Mouse (Mus musculus) hindbrain, embryonic 14.5 days (tissue): ENCODE data around the gene Tbx3. TPM values are rescaled to one million over a fixed set of nuclear protein-coding genes. Genes with fewer than 3 reads are reported as not detected.

ENCODE experiments used
- ATAC-seq: fragments of 200-750 bp; cut with Nextera tagmentation; 2 replicates; pipeline ENCODE4 v1.8.0; 2017; ENCODE audit warnings: moderate number of reproducible peaks, mild to moderate bottlenecking, moderate TSS enrichment, moderate library complexity; ENCODE audit not compliant: low FRiP score
- DNase-seq: peaks from one replicate; pipeline ENCODE4 v3.0.0-alpha.2; 2015; ENCODE audit warnings: low spot score
- H3K27ac ChIP-seq: fragments of 300-500 bp; sonication (generic); 2 replicates; pipeline ENCODE4 v1.5.1; 2014; ENCODE audit warnings: mild to moderate bottlenecking, moderate library complexity
- H3K27me3 ChIP-seq: fragments of 300-500 bp; sonication (generic); 2 replicates; pipeline ENCODE4 v1.6.1; 2014; ENCODE audit warnings: mild to moderate bottlenecking, low read length, mixed read lengths; ENCODE audit not compliant: control insufficient read depth, insufficient read depth
- H3K36me3 ChIP-seq: fragments of 300-500 bp; sonication (generic); replicated peaks from 2 replicates; pipeline ENCODE4 v1.6.1; 2014; ENCODE audit not compliant: control insufficient read depth, insufficient read depth
- H3K4me1 ChIP-seq: fragments of 300-500 bp; sonication (generic); replicated peaks from 2 replicates; pipeline ENCODE4 v1.6.1; 2014; ENCODE audit warnings: antibody characterized with exemption, low read length, mixed read lengths; ENCODE audit not compliant: control insufficient read depth, insufficient read depth
- H3K4me2 ChIP-seq: fragments of 300-500 bp; sonication (generic); replicated peaks from 2 replicates; pipeline ENCODE4 v1.6.1; 2014; ENCODE audit warnings: mild to moderate bottlenecking, moderate library complexity
- H3K4me3 ChIP-seq: fragments of 300-500 bp; sonication (generic); replicated peaks from 2 replicates; pipeline ENCODE4 v1.5.1; 2014; ENCODE audit warnings: mild to moderate bottlenecking, low read length
- H3K9ac ChIP-seq: fragments of 300-500 bp; sonication (generic); 2 replicates; pipeline ENCODE4 v1.6.1; 2014
- H3K9me3 ChIP-seq: fragments of 300-500 bp; sonication (generic); 2 replicates; pipeline ENCODE4 v1.6.1; 2016; ENCODE audit warnings: low read length; ENCODE audit not compliant: control insufficient read depth
- WGBS: fragments of 180-500 bp; shearing (Covaris S2); extraction: QIAGEN DNeasy Blood & Tissue Kit; methylation state at CpG from one replicate; pipeline ENCODE4 v1.1.7; 2014; 5-methylcytosine and 5-hydroxymethylcytosine counted together
- polyA plus RNA-seq: library from polyadenylated mRNA; unstranded; fragments of >200 nt; fragmentation: Nextera tagmentation; extraction: Ambion mirVana; gene quantifications from 2 replicates; pipeline ENCODE4 v1.2.1, GENCODE M21; 2014

Tbx3 gene
- 4.3 and 6.6 TPM in 2 replicates for polyA plus RNA-seq

DNA sequence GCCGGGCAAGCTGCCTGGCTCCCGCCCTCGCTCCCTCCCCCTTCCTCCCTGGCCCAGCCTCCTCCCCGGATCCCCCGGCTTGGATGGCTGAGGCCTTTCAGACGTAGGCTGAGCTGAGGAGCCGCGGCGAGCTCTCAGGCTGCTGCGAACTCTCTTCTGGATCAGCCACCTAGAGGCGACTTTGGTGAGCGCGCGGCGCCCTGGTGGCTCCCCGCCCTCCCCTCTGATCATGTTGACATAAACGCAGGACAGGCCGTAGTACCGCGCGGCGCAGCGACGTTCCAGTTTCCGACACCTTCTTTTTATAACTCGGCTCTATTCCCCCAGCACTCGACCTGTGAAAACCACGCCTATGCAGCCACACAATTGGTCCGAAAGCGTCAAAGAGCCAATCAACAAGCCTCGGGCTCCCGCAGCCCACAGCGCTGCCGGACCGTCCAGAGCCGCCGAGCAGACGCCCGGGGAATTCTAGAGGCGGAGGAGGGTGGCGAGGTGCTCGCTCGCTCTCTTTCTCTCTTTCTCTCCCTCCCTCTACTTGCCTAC is at the start of gene Tbx3:
Tbx3 (plus strand) TSS at position 104 of the 543 bp plus-strand sequence.
- Histone ChIP-seq H3K4me1 (peaks cover 11% of the 10 kb centered on the region; the same call in 1 of the 2 replicates), H3K4me3 (peak within 1 kb of the TSS; percentile 22), H3K27ac (no peak within 1 kb of the TSS), H3K9me3 (no peaks in the 10 kb centered on the region), H3K9ac (peak within 1 kb of the TSS; percentile 38; the same call in 1 of the 2 replicates), H3K4me2 (peak within 1 kb of the TSS; percentile 52), H3K27me3 (peaks cover 100% of the 10 kb centered on the region), H3K36me3 (no peaks in the 10 kb centered on the region)
- ATAC-seq (peak; percentile 89), DNase-seq (peak; percentile 80)
- under 1% methylated on average over 43 of the region's 43 CpGs for WGBS

DNA sequence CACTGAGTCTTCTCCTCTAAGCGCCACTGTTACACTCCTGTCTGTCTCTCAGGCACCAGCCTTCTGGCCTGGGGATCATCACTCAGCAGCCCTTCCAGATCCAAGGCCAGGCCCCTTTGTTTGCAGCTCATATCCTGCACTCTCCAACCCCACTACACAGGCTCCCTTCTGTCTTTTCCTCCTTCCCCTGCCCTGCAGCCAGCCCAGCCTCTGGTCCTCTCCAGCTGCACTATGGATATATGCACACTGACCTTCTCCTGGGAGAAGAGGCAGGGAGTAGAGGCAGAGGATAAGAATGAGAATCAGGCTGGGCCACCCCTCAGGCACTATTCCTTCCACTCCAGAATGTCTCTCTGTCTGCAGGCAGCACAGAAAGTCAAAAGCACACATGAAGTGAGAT is 48.4 kb upstream of the Tbx3 start:
- 92% methylated on average over 1 of the region's 1 CpGs for WGBS
- H3K9ac ChIP-seq, result no peak overlapping the region
- H3K4me3 ChIP-seq, result no peak overlapping the region
- no peaks in the 10 kb centered on the region for H3K36me3 ChIP-seq
- H3K27ac ChIP-seq, result no peak overlapping the region
- DNase-seq (no peak), ATAC-seq (no peak)
- H3K27me3 ChIP-seq, result peaks cover 34% of the 10 kb centered on the region
- no peak overlapping the region for H3K4me2 ChIP-seq
- peaks cover 19% of the 10 kb centered on the region for H3K4me1 ChIP-seq
- H3K9me3 ChIP-seq, result no peaks in the 10 kb centered on the region

DNA sequence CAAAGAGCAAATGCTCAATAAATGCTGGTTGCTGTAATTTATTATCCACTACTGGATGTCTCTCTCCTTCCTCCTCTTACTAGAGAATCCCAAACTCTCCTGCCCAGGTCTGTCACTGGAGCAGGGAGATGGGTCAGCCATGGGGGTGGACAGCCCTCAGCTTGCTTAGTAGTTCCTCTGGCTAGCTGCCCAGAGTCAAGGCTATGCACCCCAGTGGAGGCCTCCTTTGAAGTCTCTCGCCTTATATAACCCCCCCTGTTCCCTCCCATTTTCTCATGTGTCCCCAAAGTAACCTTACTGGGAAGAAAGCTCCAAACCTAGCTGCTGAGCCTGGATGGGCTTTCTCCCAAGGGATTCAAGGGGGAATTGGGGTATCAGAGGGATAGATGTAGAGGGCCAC is 45.9 kb upstream of the Tbx3 start:
- H3K4me1 ChIP-seq, result peaks cover 21% of the 10 kb centered on the region
- no peaks in the 10 kb centered on the region for H3K9me3 ChIP-seq
- H3K4me2 ChIP-seq, result no peak overlapping the region
- H3K27me3 ChIP-seq, result peaks cover 50% of the 10 kb centered on the region
- H3K4me3 ChIP-seq, result no peak overlapping the region
- H3K9ac ChIP-seq, result no peak overlapping the region
- H3K27ac ChIP-seq, result no peak overlapping the region
- no peak for ATAC-seq
- 50% methylated on average over 1 of the region's 1 CpGs for WGBS
- DNase-seq, result no peak
- H3K36me3 ChIP-seq, result no peaks in the 10 kb centered on the region

DNA sequence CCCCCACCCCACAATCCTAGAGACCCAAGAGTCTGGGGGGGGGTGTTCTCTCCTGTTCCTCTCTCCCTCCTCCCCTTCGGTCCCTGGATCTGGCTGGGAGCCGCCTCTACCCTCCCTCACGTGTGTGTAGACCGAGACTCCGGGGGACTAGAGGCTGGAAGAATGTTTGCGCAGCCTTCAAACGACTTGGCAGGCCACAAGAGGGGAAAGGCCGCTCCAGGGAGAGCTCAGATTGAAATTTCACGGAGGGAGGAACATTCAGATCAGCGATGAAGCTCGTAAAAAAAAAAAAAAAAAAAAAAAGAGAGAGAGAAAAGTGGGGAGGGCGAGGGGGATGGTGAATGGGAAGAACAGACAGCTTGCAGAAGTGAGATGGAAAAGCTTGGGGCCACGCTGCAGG is 44.9 kb upstream of the Tbx3 start:
- no peak for ATAC-seq

DNA sequence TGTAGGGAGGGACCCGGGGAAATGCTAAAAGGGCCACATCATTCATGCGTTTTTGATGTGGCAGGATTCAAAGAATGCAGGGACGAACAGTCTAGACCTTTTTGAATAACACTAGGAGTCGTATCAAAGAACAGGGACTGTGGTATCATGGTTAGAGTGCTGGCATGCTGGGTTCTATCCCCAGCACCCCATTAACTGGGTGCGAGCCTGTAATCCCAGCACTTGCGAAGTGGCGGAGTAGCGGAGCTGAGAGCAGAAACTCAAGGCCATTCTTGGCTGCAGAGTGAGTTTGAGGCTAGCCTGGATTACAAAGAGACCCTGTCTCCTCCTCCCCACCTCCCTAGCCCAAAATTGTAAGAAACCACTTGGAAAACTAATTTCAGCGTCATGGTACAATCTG is 44.3 kb upstream of the Tbx3 start:
- DNase-seq (no peak), ATAC-seq (no peak)
- no peaks in the 10 kb centered on the region for H3K36me3 ChIP-seq
- no peak overlapping the region for H3K4me3 ChIP-seq
- H3K4me2 ChIP-seq, result peak overlapping the region; percentile 39; the same call in 1 of the 2 replicates
- H3K9ac ChIP-seq, result 0 out of 2 replicates have a peak overlapping the region, but pooled peaks have one; percentile 17
- H3K9me3 ChIP-seq, result no peaks in the 10 kb centered on the region
- WGBS, result 5% methylated on average over 9 of the region's 9 CpGs
- no peak overlapping the region for H3K27ac ChIP-seq
- peaks cover 21% of the 10 kb centered on the region for H3K4me1 ChIP-seq
- H3K27me3 ChIP-seq, result peaks cover 50% of the 10 kb centered on the region

More for the DNA sequence above, 44.9 kb upstream of the Tbx3 start:
- no peak overlapping the region for H3K4me3 ChIP-seq
- WGBS, result 2% methylated on average over 13 of the region's 13 CpGs
- H3K4me1 ChIP-seq, result peaks cover 21% of the 10 kb centered on the region
- no peak overlapping the region for H3K27ac ChIP-seq
- H3K9ac ChIP-seq, result no peak overlapping the region
- H3K27me3 ChIP-seq, result peaks cover 50% of the 10 kb centered on the region
- H3K9me3 ChIP-seq, result no peaks in the 10 kb centered on the region
- peak; percentile 29 for DNase-seq
- no peaks in the 10 kb centered on the region for H3K36me3 ChIP-seq
- H3K4me2 ChIP-seq, result no peak overlapping the region

DNA sequence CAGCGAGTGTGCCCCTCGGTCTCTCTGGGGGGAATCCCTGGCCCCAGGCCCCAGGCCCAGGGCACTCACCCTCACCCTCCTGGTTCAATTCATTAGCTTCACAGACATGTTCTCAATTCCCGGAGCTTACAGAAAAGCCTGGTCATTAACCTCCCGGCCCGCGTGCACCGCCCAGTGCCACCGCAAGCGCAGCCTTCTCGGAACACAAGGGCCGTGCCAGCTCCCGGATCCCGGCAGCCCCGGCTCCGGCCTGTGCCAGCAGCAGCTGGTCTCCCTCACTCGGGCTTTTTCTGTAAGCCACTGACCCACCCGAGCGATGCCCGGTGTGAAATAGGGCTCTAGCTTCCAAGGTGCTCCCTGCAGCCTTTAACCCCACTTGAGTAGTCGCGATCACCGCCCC is 43.8 kb upstream of the Tbx3 start:
- Histone ChIP-seq H3K4me3 (0 out of 2 replicates have a peak overlapping the region, but pooled peaks have one; percentile 7), H3K27me3 (peaks cover 50% of the 10 kb centered on the region), H3K9me3 (no peaks in the 10 kb centered on the region), H3K9ac (0 out of 2 replicates have a peak overlapping the region, but pooled peaks have one; percentile 17), H3K4me1 (peaks cover 21% of the 10 kb centered on the region), H3K4me2 (peak overlapping the region; percentile 39), H3K36me3 (no peaks in the 10 kb centered on the region), H3K27ac (no peak overlapping the region)
- 1% methylated on average over 22 of the region's 22 CpGs for WGBS
- ATAC-seq, result no peak
- no peak for DNase-seq

DNA sequence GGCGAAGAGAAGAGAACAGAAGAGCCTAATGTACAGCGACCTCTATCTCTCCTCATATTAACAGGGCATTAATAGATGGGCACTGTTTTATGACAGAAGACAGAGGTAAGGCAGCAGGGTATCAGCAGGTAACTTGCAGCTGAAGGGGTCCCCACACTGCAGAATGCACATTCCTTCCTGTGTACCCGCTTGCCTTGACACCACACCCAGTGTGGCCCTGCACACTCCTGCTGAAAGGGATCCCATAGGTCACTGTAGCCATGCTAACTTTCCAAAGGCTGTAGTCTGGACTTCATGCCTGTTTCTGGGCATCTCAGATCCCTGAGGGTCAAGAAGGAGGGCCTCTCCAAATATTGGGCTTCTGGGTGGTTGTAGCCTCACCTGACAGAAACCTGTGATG is 42.4 kb upstream of the Tbx3 start:
- H3K4me1 ChIP-seq, result peaks cover 21% of the 10 kb centered on the region
- H3K4me3 ChIP-seq, result no peak overlapping the region
- H3K27me3 ChIP-seq, result peaks cover 50% of the 10 kb centered on the region
- DNase-seq, result no peak
- ATAC-seq, result no peak
- no peak overlapping the region for H3K4me2 ChIP-seq
- H3K9ac ChIP-seq, result no peak overlapping the region
- H3K36me3 ChIP-seq, result no peaks in the 10 kb centered on the region
- no peaks in the 10 kb centered on the region for H3K9me3 ChIP-seq
- WGBS, result 80% methylated on average over 3 of the region's 3 CpGs
- H3K27ac ChIP-seq, result no peak overlapping the region

DNA sequence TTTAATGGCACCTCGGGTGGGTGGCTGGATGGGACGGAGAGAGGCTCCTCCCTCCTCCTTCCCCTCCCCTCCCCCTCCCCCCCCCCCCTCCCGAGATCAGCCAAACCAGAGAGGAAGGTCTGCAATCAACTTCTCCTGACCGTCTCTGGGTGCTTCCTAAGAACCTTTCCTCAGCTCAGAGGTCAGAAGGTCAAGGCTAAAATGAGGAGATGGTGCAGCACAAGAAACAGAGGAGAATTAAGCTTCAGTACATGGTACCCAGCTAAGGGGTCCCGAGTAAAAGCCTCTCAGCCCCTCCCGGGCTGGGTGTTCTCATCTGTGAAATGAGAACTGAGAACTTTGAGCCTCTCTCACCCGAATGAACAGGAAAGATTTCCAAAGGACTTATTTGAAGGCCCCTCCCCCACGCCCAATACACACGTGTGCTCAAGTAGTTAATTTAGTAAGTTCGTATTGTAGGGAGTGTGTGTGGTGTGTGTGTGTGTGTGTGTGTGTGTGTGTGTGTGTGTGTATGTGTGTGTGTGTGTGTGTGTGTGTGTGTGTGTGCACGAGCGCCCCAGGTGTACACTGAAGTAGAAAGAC is 41.6 kb upstream of the Tbx3 start:
- DNase-seq (no peak), ATAC-seq (no peak)
- H3K4me1 ChIP-seq, result peaks cover 21% of the 10 kb centered on the region
- H3K4me2 ChIP-seq, result no peak overlapping the region
- H3K27me3 ChIP-seq, result peaks cover 48% of the 10 kb centered on the region
- H3K9ac ChIP-seq, result no peak overlapping the region
- H3K27ac ChIP-seq, result no peak overlapping the region
- 33% methylated on average over 12 of the region's 12 CpGs for WGBS
- H3K9me3 ChIP-seq, result no peaks in the 10 kb centered on the region
- no peaks in the 10 kb centered on the region for H3K36me3 ChIP-seq
- H3K4me3 ChIP-seq, result no peak overlapping the region

DNA sequence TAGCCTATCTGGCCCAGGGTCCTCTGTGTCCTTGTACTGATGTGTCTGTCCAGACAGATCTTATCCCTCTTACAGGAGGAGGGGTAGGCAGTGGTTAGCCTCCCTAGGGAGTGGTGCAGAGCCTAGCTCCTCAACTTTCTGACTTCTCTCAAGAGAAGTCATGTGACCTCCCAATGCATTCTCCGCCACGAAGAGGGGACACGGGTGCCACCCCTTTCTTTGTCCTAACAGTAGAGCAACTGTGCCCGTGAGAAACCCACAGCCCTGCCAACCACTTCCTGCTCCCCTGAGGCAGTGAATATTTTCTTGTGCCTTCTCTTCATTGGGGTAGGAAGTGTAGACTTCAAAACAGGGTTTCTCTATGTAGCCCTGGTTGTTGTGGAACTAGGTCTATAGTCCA is 36.9 kb upstream of the Tbx3 start:
- ATAC-seq (no peak), DNase-seq (no peak)
- Histone ChIP-seq H3K4me1 (no peaks in the 10 kb centered on the region), H3K4me2 (no peak overlapping the region), H3K27ac (no peak overlapping the region), H3K4me3 (no peak overlapping the region), H3K27me3 (peaks cover 3% of the 10 kb centered on the region; the same call in 1 of the 2 replicates), H3K9ac (no peak overlapping the region), H3K9me3 (no peaks in the 10 kb centered on the region), H3K36me3 (no peaks in the 10 kb centered on the region)
- 87% methylated on average over 4 of the region's 4 CpGs for WGBS
